Mouse (Mus musculus): ENCODE data around the gene Actg2.

Gene Actg2

GRCm38 (mm10) chr6:83478217-83478616 is 57.8 kb downstream of the Actg2 start:
- DNase-seq = no peak

GRCm38 (mm10) chr6:83475431-83475830 is 60.6 kb downstream of the Actg2 start:
- no peak for DNase-seq

GRCm38 (mm10) chr6:83473240-83473639 is 62.8 kb downstream of the Actg2 start:
- no peak for DNase-seq

- no peak for DNase-seq
Observed at GRCm38 (mm10) chr6:83471739-83472138, 64.3 kb downstream of the Actg2 start.

- DNase-seq = no peak
Observed at GRCm38 (mm10) chr6:83464011-83464410, 72.1 kb downstream of the Actg2 start.
